Mouse (Mus musculus) ES-Bruce4 (cell line): Measurements from ENCODE around the gene Fgf10.

ENCODE experiments used
- CTCF ChIP-seq: IDR thresholded peaks from one replicate; pipeline ENCODE4 v1.8.1; 2011; ENCODE audit warnings: low read depth, low read length
- EP300 ChIP-seq: IDR thresholded peaks from 2 replicates; pipeline ENCODE4 v1.6.1; 2011; ENCODE audit warnings: low read depth, low read length; ENCODE audit not compliant: insufficient read depth
- POLR2A ChIP-seq: IDR thresholded peaks from one replicate; pipeline ENCODE4 v1.8.1; 2011; ENCODE audit warnings: low read length; ENCODE audit not compliant: insufficient read depth

- TF ChIP-seq CTCF (no peak), EP300 (no peak), POLR2A (no peak)
Observed at GRCm38 (mm10) chr13:118775148-118775547, 105.6 kb downstream of the Fgf10 start.
